Mouse (Mus musculus): ENCODE measurements around the gene Tmem39b.
"Not testable (repeated sequence)": the region's sequence is repeated elsewhere in the genome, so short reads cannot be mapped to it uniquely, and the experiment has no call there.

The Tmem39b gene

GRCm38 (mm10) chr4:129696158-129696985, at the start of gene Tmem39b:
Gene Tmem39b (minus strand): TSS chr4:129696838.
- DNase-seq (ENCODE audit: low spot score) = peak; percentile 92

- no peak for DNase-seq (ENCODE audit: low spot score)
Observed at GRCm38 (mm10) chr4:129746106-129746505, 49.5 kb upstream of the Tmem39b start.

- DNase-seq (ENCODE audit: low spot score) = no peak
Observed at GRCm38 (mm10) chr4:129743494-129743893, 46.9 kb upstream of the Tmem39b start.

- DNase-seq (ENCODE audit: low spot score) = no peak
Observed at GRCm38 (mm10) chr4:129743010-129743390, 46.4 kb upstream of the Tmem39b start.

- peak; percentile 98 for DNase-seq (ENCODE audit: low spot score)
Observed at GRCm38 (mm10) chr4:129742232-129743009, 45.8 kb upstream of the Tmem39b start, which contains the start of gene Khdrbs1. Gene Khdrbs1 (minus strand): TSS chr4:129742303.

GRCm38 (mm10) chr4:129741974-129742231, 45.3 kb upstream of the Tmem39b start:
- DNase-seq (ENCODE audit: low spot score) = no peak

- DNase-seq (ENCODE audit: low spot score) = peak; percentile 50
Observed at GRCm38 (mm10) chr4:129741251-129741973, 44.8 kb upstream of the Tmem39b start.

- DNase-seq (ENCODE audit: low spot score) = no peak
Observed at GRCm38 (mm10) chr4:129739111-129739645, 42.5 kb upstream of the Tmem39b start.

GRCm38 (mm10) chr4:129736173-129736572, 39.5 kb upstream of the Tmem39b start:
- no peak for DNase-seq (ENCODE audit: low spot score)

- not testable (repeated sequence) for DNase-seq (ENCODE audit: low spot score)
Observed at GRCm38 (mm10) chr4:129735485-129735884, 38.8 kb upstream of the Tmem39b start.

- no peak for DNase-seq (ENCODE audit: low spot score)
Observed at GRCm38 (mm10) chr4:129731423-129731822, 34.8 kb upstream of the Tmem39b start.

- DNase-seq (ENCODE audit: low spot score) = no peak
Observed at GRCm38 (mm10) chr4:129716310-129716709, 19.7 kb upstream of the Tmem39b start.

GRCm38 (mm10) chr4:129709486-129710129, 13.0 kb upstream of the Tmem39b start:
- DNase-seq (ENCODE audit: low spot score) = no peak

- DNase-seq (ENCODE audit: low spot score) = no peak
Observed at GRCm38 (mm10) chr4:129706750-129707149, 10.1 kb upstream of the Tmem39b start.

- peak; percentile 60 for DNase-seq (ENCODE audit: low spot score)
Observed at GRCm38 (mm10) chr4:129702454-129702853, 5.8 kb upstream of the Tmem39b start.

GRCm38 (mm10) chr4:129701503-129702377, 5.1 kb upstream of the Tmem39b start:
- DNase-seq (ENCODE audit: low spot score) = peak; percentile 73

GRCm38 (mm10) chr4:129700661-129701060, 4.0 kb upstream of the Tmem39b start:
- not testable (repeated sequence) for DNase-seq (ENCODE audit: low spot score)

GRCm38 (mm10) chr4:129700216-129700615, 3.6 kb upstream of the Tmem39b start:
- DNase-seq (ENCODE audit: low spot score) = no peak

- DNase-seq (ENCODE audit: low spot score) = no peak
Observed at GRCm38 (mm10) chr4:129697191-129697590, 553 bp upstream of the Tmem39b start.

GRCm38 (mm10) chr4:129695815-129696157, 852 bp downstream of the Tmem39b start:
- DNase-seq (ENCODE audit: low spot score) = no peak

GRCm38 (mm10) chr4:129684531-129684930, 12.1 kb downstream of the Tmem39b start:
- DNase-seq (ENCODE audit: low spot score) = peak; percentile 66

All from yolk sac, embryonic 10.5 days (tissue).